Mouse (Mus musculus): Measurements from ENCODE around the gene Eif4ebp2. TPM values are rescaled to one million over a fixed set of nuclear protein-coding genes. Genes with fewer than 3 reads are reported as not detected.
"Not testable (repeated sequence)": the region's sequence is repeated elsewhere in the genome, so short reads cannot be mapped to it uniquely, and the experiment has no call there.

Gene Eif4ebp2
- polyA plus RNA-seq, 1 experiment: 71.1 TPM

DNA sequence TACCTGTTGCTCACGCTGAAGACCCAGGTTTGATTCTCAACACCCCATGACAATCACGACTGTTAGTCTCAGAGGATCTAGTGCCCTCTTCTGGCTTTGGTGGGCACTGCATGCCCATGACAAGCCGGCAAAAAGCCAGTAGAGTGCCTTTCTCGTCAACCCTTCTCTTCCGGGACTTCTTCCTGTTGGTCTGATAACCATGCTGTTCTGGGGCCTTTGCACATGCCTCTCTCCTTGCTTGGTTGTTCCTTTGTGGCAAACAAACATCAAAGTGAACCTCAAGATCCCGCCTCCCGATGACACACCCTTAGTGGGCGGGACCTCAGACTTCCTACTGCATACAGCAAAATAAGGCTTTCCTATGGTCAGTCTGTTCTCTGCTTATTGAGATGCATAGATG lies 13.8 kb upstream of the Eif4ebp2 start:
- no peak for DNase-seq (ENCODE audit: low read depth)

DNA sequence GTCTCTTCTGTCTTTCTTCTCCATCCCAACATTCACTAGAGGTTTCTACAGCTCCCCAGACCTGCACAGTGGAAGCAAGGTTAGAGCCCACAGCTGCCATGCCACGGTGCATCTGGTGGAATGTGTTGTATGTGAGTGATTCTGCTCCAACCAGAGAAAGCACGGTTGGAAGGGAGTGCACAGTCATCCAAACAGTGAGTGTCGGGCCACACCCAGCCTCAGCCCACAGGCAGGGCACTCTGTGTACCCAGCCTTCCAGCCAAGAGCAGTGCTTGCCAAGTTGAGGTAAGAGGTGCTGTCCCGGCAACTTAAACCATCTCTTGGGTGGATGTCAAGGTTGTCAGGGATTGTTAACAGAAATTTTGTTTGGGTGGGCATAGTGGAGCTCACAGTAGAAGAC lies 12.5 kb upstream of the Eif4ebp2 start:
- peak; percentile 58 for DNase-seq (ENCODE audit: low read depth)

DNA sequence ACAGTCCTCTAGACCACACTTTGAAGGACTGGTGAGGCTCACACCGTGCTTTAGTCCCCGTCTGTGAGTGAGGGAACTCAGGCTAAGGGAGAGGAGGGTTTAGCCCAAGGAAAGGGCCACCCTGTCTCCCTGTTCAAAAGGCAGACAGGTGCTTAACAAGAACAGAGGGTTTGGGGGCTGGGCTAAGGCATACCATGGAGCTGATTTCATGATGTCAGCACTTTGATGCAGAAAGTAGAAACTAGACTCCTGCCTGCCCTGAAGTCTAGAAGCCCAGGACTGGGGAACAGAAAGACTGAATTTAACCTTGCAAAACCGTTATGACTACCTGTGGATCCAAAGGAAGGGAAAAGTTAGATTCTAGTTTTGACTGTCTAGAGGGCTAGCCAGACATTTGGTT lies 4.7 kb upstream of the Eif4ebp2 start:
- DNase-seq (ENCODE audit: low read depth): no peak

DNA sequence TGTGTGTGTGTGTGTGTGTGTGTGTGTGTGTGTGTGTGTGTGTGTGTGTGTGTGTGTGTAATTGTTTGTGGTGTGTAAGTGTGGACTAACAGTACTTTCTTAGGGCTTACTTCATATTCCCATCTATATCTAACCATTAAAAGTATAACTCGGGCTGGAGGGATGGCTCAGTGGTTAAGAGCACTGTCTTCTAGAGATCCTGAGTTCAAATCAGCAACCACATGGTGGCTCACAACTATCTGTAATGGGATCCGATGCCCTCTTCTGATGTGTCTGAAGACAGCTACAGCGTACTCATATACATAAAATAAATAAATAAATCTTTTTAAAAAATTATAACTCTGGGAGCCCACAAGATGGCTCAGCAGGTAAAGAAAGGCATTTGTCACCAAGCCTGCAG lies 710 bp upstream of the Eif4ebp2 start:
- not testable (repeated sequence) for DNase-seq (ENCODE audit: low read depth)

DNA sequence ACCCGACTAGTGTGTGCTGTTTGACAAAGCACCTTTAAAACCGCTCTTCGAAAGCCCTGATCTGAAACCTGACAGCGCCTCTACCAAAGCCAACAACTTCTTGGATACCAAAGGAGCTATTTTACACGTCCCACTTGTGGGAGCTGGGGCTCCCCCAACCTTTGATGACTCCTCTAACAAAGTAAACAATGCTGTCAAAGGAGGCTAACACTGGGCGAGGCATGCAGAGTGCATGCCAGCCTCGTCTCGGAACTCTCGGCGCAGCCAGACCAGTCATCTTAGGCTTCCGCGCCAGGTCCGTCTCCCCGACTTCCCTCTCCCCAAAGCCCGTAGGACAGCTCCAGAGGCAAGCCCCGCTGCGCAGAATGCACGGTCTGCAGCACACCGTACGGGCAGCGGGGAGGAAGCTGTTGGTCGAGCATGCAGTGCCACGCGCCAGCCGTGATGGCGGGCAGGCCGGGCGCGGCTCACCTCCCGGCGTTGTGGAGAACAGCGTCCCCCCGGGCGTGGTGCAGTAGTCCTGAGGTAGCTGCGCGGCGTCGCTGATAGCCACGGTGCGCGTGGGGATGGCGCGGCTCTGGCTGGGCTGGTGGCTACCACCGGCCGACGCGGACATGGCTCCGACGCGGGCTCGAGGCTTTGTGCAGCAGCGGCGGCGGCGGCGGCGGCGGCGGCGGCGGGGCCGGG lies 387 bp downstream of the Eif4ebp2 start:
- DNase-seq (ENCODE audit: low read depth): no peak

DNA sequence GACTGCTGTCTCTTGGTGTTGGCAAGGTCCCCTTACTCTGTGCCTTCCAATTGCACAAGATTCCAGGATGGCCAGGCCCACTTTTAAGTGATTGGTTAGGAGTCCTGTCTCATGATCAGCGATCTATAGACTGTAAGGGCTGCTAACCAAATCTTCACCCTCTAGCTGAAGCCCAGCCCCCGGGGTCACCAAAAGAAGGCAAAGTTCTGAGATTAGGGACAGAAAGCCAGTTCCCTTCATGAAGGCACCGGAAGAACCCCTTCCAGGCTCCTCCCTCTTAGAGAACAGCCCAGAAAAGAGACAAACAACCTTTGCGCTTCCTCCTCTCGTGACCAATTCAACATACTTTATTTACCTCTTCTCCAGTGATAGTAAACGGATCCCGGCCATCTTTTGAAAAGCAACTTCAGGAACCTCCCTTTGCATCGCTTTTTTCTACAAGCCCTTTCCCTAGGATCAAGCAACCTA lies 964 bp downstream of the Eif4ebp2 start:
- peak; percentile 70 for DNase-seq (ENCODE audit: low read depth)

DNA sequence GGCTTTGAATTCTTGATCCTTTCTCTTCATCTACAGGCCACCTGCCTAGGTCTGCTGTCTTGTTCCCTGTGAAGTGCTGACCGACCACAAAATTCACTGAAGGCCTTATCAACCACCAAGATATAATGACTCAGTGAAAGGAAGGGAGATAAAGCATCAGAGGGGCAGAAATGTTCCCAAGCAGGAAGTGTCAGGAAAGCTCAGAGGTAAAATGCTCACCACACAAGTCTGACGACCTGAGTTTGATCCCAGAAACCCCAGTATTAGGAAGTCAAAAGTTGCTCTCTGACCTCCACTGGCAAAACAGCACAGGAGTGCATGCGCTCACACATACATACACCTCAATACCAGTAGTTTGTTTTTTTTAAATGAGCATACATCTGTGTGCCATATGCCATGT lies 3.6 kb downstream of the Eif4ebp2 start:
- DNase-seq (ENCODE audit: low read depth): no peak

DNA sequence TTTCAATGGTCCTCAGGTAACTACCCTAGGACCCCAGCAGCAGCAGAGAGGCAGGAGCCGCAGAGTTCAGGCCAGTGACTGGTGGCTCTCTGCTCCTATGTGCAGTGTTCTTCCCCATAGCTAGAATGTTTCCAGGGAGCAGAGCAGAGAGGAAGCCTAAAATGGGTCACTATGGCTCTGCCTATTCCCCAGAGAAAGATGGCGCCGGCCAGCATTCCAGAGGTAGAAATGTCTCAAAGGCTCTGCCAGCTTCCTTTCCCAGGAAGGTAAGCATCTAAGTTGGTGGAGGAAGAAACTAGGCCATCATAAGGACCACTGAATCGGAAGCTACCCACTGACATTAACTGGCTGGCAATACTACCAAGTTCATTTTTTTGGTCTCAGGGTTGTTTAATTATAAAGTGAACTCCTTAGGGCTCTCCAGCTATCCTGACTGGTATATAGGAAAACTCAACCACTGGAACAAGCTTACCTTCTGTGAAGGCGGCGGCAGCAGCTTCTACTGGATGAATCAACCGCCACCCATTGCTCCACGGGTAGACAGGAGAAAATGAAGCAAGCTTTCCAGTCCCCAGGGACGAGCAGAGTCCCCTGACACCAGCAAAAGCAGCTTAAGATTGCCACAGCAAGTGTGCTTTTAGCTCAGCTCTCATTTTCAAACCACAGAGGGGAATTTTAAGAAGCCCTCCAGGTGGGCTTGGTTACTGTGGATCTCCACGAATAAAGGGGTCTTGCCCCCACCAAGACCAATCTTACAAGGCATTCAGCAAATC lies 4.7 kb downstream of the Eif4ebp2 start:
- no peak for DNase-seq (ENCODE audit: low read depth)

DNA sequence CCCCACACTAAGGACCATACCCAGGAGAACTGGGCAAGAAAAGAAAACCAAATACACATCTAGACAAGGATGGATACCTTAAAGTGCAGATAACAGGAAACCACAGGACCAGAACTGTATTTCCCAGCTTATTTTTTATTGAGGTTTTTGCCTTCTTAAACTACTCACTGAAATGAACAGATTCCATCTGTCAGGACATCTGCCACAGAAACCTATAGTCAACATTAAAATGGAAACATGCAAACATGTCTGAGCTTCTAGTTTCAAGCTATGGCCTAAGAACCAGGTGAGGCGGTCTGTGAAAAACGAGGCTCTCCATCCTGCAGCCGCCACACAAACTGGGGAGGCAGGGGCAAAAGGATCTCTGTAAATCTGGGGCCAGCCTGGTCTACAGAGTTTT lies 7.4 kb downstream of the Eif4ebp2 start:
- DNase-seq (ENCODE audit: low read depth): no peak

DNA sequence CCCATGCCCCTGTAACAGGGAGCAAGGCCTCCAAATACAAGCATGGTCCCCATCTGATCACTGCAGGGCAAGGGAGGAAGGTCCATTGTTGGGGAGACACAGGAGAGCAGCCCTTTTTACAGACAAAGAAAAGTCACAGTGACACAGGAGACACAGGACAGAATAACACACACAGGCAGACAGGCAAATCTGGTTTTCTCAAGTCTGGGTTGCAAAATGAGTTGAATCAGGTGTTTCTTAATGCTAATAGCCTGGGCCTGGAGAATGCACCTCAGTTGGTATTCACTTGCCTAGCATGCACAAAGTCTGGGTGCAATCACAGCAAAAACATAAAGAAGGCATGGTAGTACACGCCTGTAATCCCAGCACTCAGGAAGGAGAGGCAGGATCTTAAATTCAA lies 8.6 kb downstream of the Eif4ebp2 start:
- peak; percentile 71 for DNase-seq (ENCODE audit: low read depth)

DNA sequence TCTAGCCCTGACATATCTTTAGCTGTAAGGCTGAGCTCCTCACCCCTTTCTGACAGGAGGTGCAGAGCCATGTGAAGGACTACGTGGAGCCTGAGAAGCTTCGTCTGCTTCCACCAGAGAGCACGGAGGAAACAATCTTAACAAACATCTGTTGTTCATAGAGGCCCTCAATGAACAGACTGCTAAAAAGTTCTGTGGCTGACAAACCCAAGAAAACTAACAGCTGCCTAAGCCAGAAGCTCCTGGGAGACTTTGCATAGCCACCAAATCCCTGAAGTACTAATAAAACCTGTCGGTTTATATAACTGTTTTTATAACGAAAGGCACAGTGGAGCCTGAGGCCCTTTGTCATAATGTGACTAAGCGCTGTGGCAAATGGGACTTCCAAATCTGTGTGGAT lies 9.0 kb downstream of the Eif4ebp2 start:
- no peak for DNase-seq (ENCODE audit: low read depth)

DNA sequence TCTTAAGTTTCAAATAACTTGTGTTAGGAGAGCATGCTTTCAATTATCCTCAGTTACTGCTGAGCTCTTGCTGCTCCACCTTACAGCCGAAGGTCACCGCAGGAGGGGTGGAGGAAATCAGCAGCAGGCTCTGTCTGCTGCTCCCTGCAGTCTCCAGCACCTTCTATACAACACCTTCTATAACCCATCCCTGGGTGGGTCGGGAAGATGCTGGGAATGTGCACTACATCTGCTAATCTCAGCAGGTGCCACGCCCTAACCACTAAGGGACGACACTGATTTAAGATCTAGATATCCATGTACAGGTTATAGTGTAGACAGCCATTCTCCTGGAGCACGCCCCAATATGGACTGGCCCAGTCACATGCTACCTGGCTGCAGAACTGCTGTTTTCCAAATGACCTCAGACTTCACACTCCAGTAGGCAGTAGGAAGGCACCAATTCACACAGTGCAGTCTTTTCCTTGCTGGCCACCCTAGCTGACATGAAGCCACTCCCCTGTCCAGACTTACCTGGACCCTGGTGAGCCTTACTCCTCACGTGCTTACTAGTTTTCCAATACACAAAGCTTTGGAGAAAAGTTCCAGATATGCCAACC lies 12.2 kb downstream of the Eif4ebp2 start:
- DNase-seq (ENCODE audit: low read depth): no peak

DNA sequence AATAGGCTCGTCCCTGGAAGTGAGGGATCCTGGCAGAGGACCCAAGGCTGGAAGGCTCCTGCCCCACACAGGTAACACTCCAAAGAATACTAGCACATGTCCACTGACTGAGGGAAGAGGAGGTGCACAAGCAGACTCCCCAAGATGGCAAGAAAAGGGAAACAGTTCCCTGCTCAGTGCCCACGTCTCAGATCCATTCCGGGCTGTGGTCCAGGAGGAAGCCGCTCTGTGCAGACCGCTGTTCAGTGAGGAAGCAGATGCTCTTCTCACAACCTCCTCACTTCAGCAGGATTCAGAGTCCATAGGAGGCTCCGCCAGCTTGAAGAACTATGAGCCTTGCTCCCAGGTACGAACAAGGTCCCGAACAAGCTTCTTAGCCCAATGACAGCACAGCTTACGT lies 21.1 kb downstream of the Eif4ebp2 start:
- no peak for DNase-seq (ENCODE audit: low read depth)

DNA sequence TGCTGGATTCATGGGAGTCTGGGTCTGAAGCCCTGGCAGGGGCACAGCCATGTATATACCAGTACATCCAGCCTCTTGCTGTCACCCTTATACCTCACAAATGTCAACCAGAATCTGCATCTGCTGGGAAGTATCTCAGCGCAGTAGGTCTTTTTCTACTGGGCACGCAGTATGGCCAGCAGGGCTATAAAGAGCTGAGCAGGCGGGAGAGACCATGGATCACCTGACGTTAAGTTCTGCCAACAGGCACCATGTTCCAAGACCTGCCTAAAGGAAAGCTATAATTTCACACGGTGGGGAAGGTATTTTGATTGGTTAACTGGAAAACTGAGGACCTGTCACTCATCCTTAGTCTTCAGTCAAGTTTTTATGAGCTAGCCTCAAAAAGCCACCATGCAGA lies 23.4 kb downstream of the Eif4ebp2 start:
- no peak for DNase-seq (ENCODE audit: low read depth)

DNA sequence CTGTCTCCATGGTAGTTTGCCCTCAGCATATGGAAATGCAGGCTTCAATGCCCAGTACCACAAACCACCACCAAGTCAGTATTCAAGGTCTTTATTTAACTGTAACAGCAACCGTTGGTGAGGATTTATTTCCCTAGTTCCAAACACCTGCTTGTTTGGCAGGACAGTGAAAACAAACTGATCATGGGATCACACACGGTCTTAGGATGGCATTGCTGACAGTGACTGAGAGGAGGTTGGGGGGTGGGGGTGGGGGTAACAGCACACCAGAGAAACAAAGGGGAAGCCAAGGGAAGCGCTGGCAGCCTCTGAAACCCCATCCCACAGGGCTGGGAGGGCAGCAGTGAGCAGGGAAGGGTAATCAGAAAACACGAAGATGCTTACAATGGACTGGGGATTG lies 24.0 kb downstream of the Eif4ebp2 start:
- no peak for DNase-seq (ENCODE audit: low read depth)

DNA sequence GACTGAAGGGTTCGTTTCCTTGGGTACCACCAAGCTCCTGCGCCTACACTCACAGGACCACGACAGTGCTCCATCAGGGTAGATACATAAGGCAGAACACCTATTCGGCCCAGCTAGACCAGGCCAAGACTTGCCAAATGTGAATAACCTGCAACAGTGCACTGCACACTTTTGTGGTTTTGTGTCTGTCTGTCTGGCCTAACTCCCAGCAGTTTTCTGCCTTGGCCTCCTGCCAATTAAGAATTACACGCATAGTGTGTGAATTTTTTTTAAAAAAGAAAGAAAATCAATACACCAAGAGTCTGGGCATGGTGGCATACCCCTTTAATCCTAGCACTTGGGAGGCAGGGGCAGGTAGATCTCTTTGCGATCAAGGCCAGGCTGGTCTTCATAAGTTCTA lies 24.5 kb downstream of the Eif4ebp2 start:
- DNase-seq (ENCODE audit: low read depth): no peak

DNA sequence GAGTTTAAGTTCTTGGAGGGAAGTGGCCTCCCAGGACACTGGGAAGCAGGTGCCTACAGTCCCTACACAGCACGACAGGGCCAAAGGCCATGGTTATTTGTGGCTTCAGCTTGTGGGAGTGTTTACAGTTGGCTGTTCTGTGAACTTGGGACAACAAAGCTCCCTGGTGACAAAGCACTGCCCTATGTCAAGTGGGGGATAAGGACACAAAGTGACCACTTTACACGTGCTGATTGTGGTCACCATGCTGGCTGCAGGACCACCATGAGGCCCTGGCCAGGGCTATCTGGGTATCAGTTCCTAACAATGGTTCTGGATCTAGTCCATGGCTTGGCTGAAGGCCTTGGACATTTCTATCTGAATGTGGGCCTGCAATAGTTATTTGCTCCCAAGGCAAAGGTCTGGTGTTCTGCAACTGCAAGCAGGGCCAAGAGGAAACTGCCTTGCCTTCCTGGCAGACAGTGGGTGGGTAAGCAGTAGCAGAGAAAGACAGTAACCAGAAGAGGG lies 26.2 kb downstream of the Eif4ebp2 start:
- peak; percentile 51 for DNase-seq (ENCODE audit: low read depth)

DNA sequence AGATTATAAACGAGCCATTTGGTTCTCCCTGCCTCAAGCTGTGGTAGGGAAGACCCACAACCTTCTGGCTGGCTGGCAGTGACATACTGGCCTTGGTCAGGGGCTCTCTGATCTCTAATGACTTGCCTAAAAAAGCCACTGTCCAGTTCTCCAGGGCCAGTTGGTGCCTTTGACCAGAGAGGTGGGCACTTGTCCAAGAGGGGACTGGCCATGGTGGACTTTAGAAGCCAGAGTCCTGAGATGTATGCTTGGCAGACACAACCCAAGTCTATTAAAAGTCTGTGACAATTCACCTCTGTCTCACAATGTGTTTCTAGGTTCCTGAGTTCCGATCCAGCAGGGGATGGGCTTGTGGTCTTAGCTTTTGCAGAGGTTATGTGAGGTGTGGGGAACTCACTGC lies 27.4 kb downstream of the Eif4ebp2 start:
- no peak for DNase-seq (ENCODE audit: low read depth)

DNA sequence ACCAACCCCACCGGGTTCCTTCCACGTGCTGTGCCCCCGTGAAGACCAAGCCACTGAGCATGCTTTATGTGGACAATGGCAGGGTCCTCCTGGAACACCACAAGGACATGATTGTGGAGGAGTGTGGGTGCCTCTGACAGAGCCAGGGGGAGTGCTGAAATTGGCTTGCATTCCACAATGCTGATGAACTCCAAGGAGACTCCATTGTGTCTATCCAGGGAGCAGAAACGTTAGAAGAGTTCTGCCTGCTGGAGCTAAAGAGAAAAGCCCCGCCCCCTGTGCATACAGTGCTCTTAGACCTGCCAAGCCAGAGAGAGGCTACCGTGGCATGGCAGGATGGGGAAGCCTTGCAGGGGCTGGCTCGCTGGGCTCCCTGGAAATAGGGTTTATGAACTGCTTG lies 28.0 kb downstream of the Eif4ebp2 start:
- DNase-seq (ENCODE audit: low read depth): no peak

DNA sequence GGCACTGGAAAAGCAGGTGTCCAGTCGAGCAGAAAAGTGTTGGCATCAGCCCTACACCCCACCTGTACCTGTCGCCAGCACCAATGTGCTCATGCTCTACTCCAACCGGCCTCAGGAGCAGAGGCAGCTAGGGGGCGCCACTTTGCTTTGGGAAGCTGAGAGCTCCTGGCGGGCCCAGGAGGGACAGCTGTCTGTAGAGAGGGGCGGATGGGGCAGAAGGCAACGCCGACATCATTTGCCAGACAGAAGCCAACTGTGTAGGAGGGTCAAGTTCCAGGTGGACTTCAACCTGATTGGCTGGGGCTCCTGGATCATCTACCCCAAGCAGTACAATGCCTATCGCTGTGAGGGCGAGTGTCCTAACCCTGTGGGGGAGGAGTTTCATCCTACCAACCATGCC lies 29.2 kb downstream of the Eif4ebp2 start:
- no peak for DNase-seq (ENCODE audit: low read depth)

DNA sequence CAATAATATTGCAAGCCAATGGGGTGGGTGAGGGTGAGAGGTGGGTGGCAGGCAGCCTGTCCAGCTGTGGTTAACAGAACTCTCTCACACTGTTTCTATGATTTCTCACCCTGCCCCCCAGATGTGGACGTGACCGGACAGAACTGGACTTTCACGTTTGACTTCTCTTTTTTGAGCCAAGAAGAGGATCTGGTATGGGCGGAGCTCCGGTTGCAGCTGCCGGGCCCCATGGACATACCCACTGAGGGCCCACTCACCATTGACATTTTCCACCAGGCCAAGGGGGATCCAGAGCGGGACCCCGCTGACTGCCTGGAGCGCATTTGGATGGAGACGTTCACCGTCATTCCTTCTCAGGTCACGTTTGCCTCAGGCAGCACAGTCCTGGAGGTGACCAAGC lies 29.6 kb downstream of the Eif4ebp2 start:
- no peak for DNase-seq (ENCODE audit: low read depth)

DNA sequence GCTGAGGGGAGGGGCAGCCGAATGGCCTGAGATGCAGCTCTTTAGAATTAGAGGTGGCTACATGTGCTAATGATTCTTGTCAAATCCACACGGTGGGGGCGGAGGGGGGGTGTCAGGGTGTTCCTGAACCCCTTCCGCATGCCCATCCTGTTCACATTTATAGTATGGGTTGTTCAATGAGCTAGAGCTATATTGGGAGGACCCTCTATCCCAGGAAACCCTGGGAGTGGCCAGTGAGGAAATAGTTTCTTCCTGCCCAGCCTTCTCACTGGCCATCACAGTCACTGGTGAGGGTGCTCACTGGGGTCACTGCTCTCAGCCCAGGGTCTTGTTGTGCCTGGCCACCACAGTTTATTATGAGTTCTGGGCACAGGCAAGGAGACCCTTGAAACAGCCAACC lies 32.5 kb downstream of the Eif4ebp2 start:
- DNase-seq (ENCODE audit: low read depth): no peak

DNA sequence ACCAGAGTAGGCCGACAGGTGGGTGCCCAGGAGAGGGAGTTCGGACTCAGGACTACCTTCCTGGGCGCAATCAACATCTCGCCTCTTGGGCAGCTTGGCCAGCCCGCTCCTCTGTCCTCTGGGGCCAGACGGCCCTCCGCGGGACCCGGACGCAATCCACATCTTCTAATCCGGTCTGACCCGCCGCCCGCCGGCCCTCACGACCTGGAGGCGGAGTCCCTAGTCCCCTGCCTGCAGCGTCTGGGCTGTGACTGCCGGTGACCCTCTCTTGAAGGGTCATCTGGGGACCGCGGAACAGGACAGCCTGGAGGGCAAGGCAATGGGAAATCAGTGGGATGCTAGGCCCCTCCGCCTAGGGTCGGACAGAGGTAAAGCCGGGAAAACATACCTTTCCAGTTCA lies 33.3 kb downstream of the Eif4ebp2 start:
- DNase-seq (ENCODE audit: low read depth): no peak

All from gonadal fat pad, adult 2 months (tissue).